Mouse (Mus musculus): ENCODE results near the gene Spry1. TPM values are rescaled to one million over a fixed set of nuclear protein-coding genes. Genes with fewer than 3 reads are reported as not detected.
"Not testable (repeated sequence)": the region's sequence is repeated elsewhere in the genome, so short reads cannot be mapped to it uniquely, and the experiment has no call there.

Spry1 gene
- 6.4 and 6.9 TPM in 2 replicates for polyA plus RNA-seq (2015; fragmentation: Nextera tagmentation; extraction: Ambion mirVana)

GRCm38 (mm10) chr3:37639690-37640089, at the start of gene Spry1:
Gene Spry1, plus strand, starts transcription at chr3:37639947.
- Histone ChIP-seq H3K4me3 (ENCODE audit: low read length) (peak within 1 kb of the TSS; percentile 86), H3K36me3 (ENCODE audit: control insufficient read depth, insufficient read depth, low read length) (peaks cover 2% of the 10 kb centered on the region), H3K27me3 (replicated peaks; ENCODE audit: control insufficient read depth, insufficient read depth, low read length) (no peaks in the 10 kb centered on the region), H3K27ac (ENCODE audit: low read depth, low read length) (peak within 1 kb of the TSS; percentile 83), H3K9ac (ENCODE audit: low read depth, low read length) (peak within 1 kb of the TSS; percentile 83), H3K4me2 (ENCODE audit: low read length) (peak within 1 kb of the TSS; percentile 82), H3K4me1 (ENCODE audit: control insufficient read depth, insufficient read depth, low read depth, low read length) (peaks cover 9% of the 10 kb centered on the region), H3K9me3 (ENCODE audit: control insufficient read depth, low read length) (no peaks in the 10 kb centered on the region)
- under 1% methylated on average over 36 of the region's 38 CpGs for WGBS
- peak; percentile 94 for ATAC-seq

DNA sequence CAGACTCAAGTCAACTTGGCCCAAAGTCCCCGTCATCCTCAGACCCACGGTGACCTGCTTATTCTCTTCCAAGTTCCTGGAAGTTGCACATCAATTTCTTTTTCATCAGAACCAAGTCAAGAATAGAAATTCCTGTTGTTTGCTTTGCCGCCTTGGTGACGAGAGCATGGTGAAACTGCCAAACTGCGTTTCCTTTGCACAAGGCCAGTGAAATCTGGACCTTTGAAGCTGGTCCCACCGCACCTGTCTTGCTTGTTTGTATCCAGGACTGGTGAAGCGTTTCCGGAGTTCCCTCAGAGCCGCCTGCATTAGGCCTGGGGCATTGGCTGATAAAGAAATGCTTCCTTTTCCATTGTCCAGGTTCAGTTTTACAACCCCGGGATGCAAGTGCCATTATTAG, 44.0 kb upstream of the Spry1 start:
- 72% methylated on average over 10 of the region's 10 CpGs for WGBS
- H3K27me3 ChIP-seq (replicated peaks; ENCODE audit: control insufficient read depth, insufficient read depth, low read length) = no peaks in the 10 kb centered on the region
- H3K4me2 ChIP-seq (ENCODE audit: low read length) = no peak overlapping the region
- H3K4me1 ChIP-seq (ENCODE audit: control insufficient read depth, insufficient read depth, low read depth, low read length) = no peaks in the 10 kb centered on the region
- H3K9ac ChIP-seq (ENCODE audit: low read depth, low read length) = no peak overlapping the region
- H3K4me3 ChIP-seq (ENCODE audit: low read length) = no peak overlapping the region
- no peak for ATAC-seq
- no peaks in the 10 kb centered on the region for H3K36me3 ChIP-seq (ENCODE audit: control insufficient read depth, insufficient read depth, low read length)
- H3K9me3 ChIP-seq (ENCODE audit: control insufficient read depth, low read length) = no peaks in the 10 kb centered on the region
- H3K27ac ChIP-seq (ENCODE audit: low read depth, low read length) = no peak overlapping the region

DNA sequence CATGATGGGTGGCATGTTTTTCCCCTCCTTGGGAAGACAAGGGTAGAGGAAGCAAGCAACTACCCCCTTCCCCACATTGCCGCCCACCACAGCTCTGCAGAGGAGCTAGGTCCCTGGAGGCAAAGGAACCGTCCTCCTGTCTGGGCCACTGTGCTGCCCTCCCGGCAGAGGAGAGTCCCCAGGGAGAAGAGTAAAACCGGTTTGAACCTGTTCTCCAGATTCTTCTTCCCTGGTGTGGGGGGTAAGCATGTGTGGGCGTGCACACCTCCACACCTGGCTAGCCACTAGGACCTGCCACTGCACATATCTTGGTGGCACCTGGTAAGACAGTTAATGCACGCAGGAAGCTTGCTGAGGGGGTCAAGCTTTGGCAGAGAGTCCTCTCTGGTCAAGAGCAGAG, 43.2 kb upstream of the Spry1 start:
- H3K36me3 ChIP-seq (ENCODE audit: control insufficient read depth, insufficient read depth, low read length) = no peaks in the 10 kb centered on the region
- H3K27me3 ChIP-seq (replicated peaks; ENCODE audit: control insufficient read depth, insufficient read depth, low read length) = no peaks in the 10 kb centered on the region
- no peak overlapping the region for H3K9ac ChIP-seq (ENCODE audit: low read depth, low read length)
- WGBS = 77% methylated on average over 6 of the region's 6 CpGs
- H3K4me1 ChIP-seq (ENCODE audit: control insufficient read depth, insufficient read depth, low read depth, low read length) = no peaks in the 10 kb centered on the region
- no peaks in the 10 kb centered on the region for H3K9me3 ChIP-seq (ENCODE audit: control insufficient read depth, low read length)
- no peak overlapping the region for H3K4me2 ChIP-seq (ENCODE audit: low read length)
- ATAC-seq = no peak
- no peak overlapping the region for H3K4me3 ChIP-seq (ENCODE audit: low read length)
- H3K27ac ChIP-seq (ENCODE audit: low read depth, low read length) = no peak overlapping the region

DNA sequence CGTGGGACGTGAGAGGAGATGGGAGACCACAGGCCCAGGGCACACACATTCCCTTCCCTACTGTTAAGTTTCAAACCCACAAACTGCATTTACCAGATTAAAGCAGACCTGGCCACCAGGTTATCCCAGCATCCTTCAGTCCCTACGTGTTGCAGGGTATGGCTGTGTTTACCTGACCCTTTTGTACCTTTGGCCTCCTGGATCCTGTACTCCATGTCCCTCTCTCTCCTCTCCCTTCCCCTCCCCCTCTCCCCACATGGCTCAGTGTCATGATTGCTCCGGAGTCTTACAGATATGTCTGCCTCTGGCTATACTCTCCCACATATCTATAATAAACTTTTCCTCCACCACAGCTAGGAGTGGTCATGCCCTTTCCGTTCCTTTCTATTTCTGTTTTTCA, 42.5 kb upstream of the Spry1 start:
- no peak overlapping the region for H3K27ac ChIP-seq (ENCODE audit: low read depth, low read length)
- WGBS = 84% methylated on average over 5 of the region's 5 CpGs
- no peaks in the 10 kb centered on the region for H3K4me1 ChIP-seq (ENCODE audit: control insufficient read depth, insufficient read depth, low read depth, low read length)
- ATAC-seq = no peak
- H3K36me3 ChIP-seq (ENCODE audit: control insufficient read depth, insufficient read depth, low read length) = no peaks in the 10 kb centered on the region
- H3K4me2 ChIP-seq (ENCODE audit: low read length) = no peak overlapping the region
- no peaks in the 10 kb centered on the region for H3K27me3 ChIP-seq (replicated peaks; ENCODE audit: control insufficient read depth, insufficient read depth, low read length)
- H3K9ac ChIP-seq (ENCODE audit: low read depth, low read length) = no peak overlapping the region
- no peak overlapping the region for H3K4me3 ChIP-seq (ENCODE audit: low read length)
- H3K9me3 ChIP-seq (ENCODE audit: control insufficient read depth, low read length) = no peaks in the 10 kb centered on the region

DNA sequence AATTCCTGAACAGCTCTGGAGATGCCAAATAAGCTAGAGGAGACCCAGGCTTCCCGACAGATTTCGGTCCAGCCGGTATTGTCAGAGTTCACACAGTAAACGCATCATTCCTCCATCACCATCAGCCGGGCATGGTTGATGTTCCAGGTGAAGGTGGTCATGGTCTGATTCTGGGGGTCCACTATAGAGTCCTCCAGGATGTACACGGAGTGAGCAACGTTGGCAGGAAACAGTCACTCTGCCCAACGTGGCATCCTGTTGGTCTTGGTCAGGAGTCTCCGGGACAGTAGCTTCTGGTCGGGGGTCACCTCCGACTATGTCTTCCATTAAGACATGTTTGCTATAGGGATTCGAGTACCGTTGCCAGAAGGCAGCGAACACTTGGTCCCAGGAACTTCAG, 40.1 kb upstream of the Spry1 start:
- H3K9ac ChIP-seq (ENCODE audit: low read depth, low read length); H3K27ac ChIP-seq (ENCODE audit: low read depth, low read length); ATAC-seq; H3K9me3 ChIP-seq (ENCODE audit: control insufficient read depth, low read length); H3K4me3 ChIP-seq (ENCODE audit: low read length); H3K36me3 ChIP-seq (ENCODE audit: control insufficient read depth, insufficient read depth, low read length); H3K4me2 ChIP-seq (ENCODE audit: low read length); H3K4me1 ChIP-seq (ENCODE audit: control insufficient read depth, insufficient read depth, low read depth, low read length); H3K27me3 ChIP-seq (replicated peaks; ENCODE audit: control insufficient read depth, insufficient read depth, low read length): not testable (repeated sequence)
- WGBS = 95% methylated on average over 14 of the region's 14 CpGs

DNA sequence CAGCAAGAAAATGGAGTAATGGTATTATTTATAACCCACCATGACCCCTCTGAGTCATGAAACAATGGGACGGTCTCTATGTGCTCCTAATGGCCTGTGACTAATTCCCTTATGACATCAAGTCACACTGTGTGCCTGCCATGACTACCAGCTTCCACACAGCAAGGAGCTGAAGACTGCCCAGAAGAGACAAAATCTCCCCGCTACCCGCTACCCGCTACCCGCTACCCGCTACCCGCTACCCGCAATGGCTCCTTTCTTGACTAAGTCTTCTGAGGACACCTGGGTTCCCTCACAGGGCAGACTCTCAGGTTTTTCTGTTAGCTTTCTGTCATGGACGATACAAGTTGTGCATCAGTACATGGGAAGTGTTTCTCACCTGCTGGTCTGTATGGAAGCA, 37.4 kb upstream of the Spry1 start:
- Histone ChIP-seq H3K9me3 (ENCODE audit: control insufficient read depth, low read length) (no peaks in the 10 kb centered on the region), H3K27me3 (replicated peaks; ENCODE audit: control insufficient read depth, insufficient read depth, low read length) (no peaks in the 10 kb centered on the region), H3K36me3 (ENCODE audit: control insufficient read depth, insufficient read depth, low read length) (no peaks in the 10 kb centered on the region), H3K27ac (ENCODE audit: low read depth, low read length) (no peak overlapping the region), H3K4me1 (ENCODE audit: control insufficient read depth, insufficient read depth, low read depth, low read length) (peaks cover 5% of the 10 kb centered on the region), H3K4me2 (ENCODE audit: low read length) (no peak overlapping the region), H3K9ac (ENCODE audit: low read depth, low read length) (no peak overlapping the region), H3K4me3 (ENCODE audit: low read length) (no peak overlapping the region)
- 95% methylated on average over 9 of the region's 9 CpGs for WGBS
- no peak for ATAC-seq

DNA sequence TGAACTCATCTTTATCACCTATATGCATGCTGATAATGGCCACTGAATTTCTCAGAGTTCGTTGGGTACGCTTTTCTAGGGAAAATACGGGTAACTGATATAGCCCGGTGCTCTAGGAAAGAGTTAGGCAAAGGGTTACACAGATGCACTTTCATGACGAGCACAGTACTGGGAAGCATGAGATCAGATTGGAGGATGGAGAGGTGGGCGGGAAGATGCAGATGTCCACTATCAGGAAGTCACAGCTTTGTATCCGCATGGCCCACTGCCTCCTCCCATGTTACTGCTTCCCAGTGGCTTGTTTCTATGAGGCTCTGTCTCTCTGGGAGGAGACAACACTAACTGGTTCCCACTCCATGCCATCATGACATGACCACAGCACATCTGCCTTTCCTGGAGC, 36.9 kb upstream of the Spry1 start:
- ATAC-seq = no peak
- Histone ChIP-seq H3K4me2 (ENCODE audit: low read length) (no peak overlapping the region), H3K27ac (ENCODE audit: low read depth, low read length) (no peak overlapping the region), H3K9me3 (ENCODE audit: control insufficient read depth, low read length) (no peaks in the 10 kb centered on the region), H3K4me1 (ENCODE audit: control insufficient read depth, insufficient read depth, low read depth, low read length) (peaks cover 5% of the 10 kb centered on the region), H3K36me3 (ENCODE audit: control insufficient read depth, insufficient read depth, low read length) (no peaks in the 10 kb centered on the region), H3K27me3 (replicated peaks; ENCODE audit: control insufficient read depth, insufficient read depth, low read length) (no peaks in the 10 kb centered on the region), H3K4me3 (ENCODE audit: low read length) (no peak overlapping the region), H3K9ac (ENCODE audit: low read depth, low read length) (no peak overlapping the region)
- WGBS = 87% methylated on average over 7 of the region's 7 CpGs

GRCm38 (mm10) chr3:37603541-37603940, 36.2 kb upstream of the Spry1 start:
- H3K27me3 ChIP-seq (replicated peaks; ENCODE audit: control insufficient read depth, insufficient read depth, low read length) = no peaks in the 10 kb centered on the region
- 79% methylated on average over 3 of the region's 3 CpGs for WGBS
- H3K4me2 ChIP-seq (ENCODE audit: low read length) = no peak overlapping the region
- H3K36me3 ChIP-seq (ENCODE audit: control insufficient read depth, insufficient read depth, low read length) = no peaks in the 10 kb centered on the region
- no peak overlapping the region for H3K9ac ChIP-seq (ENCODE audit: low read depth, low read length)
- peaks cover 5% of the 10 kb centered on the region for H3K4me1 ChIP-seq (ENCODE audit: control insufficient read depth, insufficient read depth, low read depth, low read length)
- ATAC-seq = no peak
- no peak overlapping the region for H3K27ac ChIP-seq (ENCODE audit: low read depth, low read length)
- H3K4me3 ChIP-seq (ENCODE audit: low read length) = no peak overlapping the region
- H3K9me3 ChIP-seq (ENCODE audit: control insufficient read depth, low read length) = no peaks in the 10 kb centered on the region

DNA sequence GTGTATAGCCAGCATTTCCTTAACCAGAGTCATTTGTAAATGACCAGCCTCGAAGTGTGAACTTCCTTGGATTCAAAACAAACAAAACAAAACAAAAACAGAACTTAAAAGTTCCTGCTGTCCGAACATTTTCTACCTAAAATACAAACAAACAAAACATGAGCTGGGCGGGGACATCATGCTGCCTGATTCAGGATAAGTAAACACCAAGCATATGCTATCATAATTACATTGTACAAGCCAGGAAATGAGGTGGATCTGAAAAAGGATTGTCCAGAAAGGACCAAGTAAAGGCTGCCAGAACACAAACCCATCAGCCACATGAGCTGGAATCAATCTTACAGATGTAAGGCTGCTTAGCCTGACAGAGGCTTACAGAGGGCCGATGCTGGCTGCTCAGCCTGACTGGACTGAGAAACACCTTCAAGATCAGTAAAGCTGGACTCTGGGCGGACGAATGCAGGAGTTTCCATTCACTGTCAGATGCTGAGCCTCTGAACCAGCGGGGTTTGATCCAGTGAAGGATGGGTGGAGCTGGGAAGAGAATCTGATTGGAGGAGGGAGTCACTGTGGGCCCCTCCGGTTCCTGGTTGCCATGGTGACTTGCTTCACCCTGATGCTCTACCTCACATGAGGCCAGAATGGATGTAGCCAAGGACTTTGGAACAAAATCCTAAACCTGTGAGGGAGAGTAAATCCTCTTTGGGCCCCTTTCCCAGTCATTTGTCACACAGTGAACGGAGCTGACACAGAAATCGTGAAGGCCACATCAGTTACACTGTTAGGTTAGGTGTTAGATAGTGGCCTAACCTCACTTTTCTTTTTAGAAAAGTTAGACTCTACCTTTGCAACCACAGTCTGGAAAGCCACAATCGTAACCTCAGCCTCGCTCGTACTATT, 34.5 kb upstream of the Spry1 start:
- 53% methylated on average over 13 of the region's 13 CpGs for WGBS
- Histone ChIP-seq H3K4me3 (ENCODE audit: low read length) (no peak overlapping the region), H3K4me1 (ENCODE audit: control insufficient read depth, insufficient read depth, low read depth, low read length) (peaks cover 5% of the 10 kb centered on the region), H3K9ac (ENCODE audit: low read depth, low read length) (no peak overlapping the region), H3K4me2 (ENCODE audit: low read length) (no peak overlapping the region), H3K36me3 (ENCODE audit: control insufficient read depth, insufficient read depth, low read length) (no peaks in the 10 kb centered on the region), H3K27me3 (replicated peaks; ENCODE audit: control insufficient read depth, insufficient read depth, low read length) (no peaks in the 10 kb centered on the region), H3K9me3 (ENCODE audit: control insufficient read depth, low read length) (no peaks in the 10 kb centered on the region), H3K27ac (ENCODE audit: low read depth, low read length) (no peak overlapping the region; the same call in 1 of the 2 replicates)
- ATAC-seq = peak; percentile 79
